Mouse (Mus musculus): ENCODE results near the gene Usp15. TPM values are rescaled to one million over a fixed set of nuclear protein-coding genes. Genes with fewer than 3 reads are reported as not detected.

Gene Usp15
- total and polyA plus RNA-seq, 3 experiments = 14.5 to 103 (median 86.4) TPM

DNA sequence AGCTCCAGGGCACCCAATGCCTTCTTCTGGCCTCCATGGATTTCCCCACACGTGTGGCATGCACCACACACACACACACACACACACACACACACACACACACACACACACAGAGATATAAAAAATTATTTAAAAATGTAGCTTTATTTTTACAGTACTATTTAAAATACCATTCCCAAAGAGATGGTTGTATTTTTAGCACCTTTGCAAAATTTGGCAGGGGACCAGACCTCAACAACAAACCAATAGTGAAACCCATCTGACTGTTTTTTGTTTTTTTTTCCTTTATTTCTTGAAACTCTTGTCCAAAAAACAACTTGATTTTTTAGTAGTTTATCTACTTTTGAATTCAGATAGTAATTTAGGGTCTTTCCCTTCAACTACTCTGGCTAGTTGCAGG lies 88.3 kb downstream of the Usp15 start:
- TF ChIP-seq EP300 (IDR thresholded peaks at IDR 0.05; ENCODE audit: insufficient read depth, low read depth, low read length) (no peak), CTCF (IDR thresholded peaks at IDR 0.05) (no peak), POLR2A (IDR thresholded peaks at IDR 0.05; ENCODE audit: insufficient read depth, low read depth, low read length) (no peak)
- no peak for DNase-seq
- Histone ChIP-seq H3K9ac (ENCODE audit: low read depth, low read length) (no peak overlapping the region), H3K4me1 (ENCODE audit: control insufficient read depth, insufficient read depth, low read length) (no peaks in the 10 kb centered on the region), H3K79me2 (replicated peaks; ENCODE audit: control insufficient read depth, insufficient read depth, low read length) (no peaks in the 10 kb centered on the region), H3K36me3 (ENCODE audit: control insufficient read depth, insufficient read depth, low read length) (no peaks in the 10 kb centered on the region), H3K4me3 (no peak overlapping the region), H3K27ac (no peak overlapping the region), H3K27me3 (ENCODE audit: control insufficient read depth, insufficient read depth, low read length) (no peaks in the 10 kb centered on the region)
- intact Hi-C loops (cut with DNase I) = no loop called here
- WGBS = 52% methylated on average over 1 of the region's 1 CpGs

DNA sequence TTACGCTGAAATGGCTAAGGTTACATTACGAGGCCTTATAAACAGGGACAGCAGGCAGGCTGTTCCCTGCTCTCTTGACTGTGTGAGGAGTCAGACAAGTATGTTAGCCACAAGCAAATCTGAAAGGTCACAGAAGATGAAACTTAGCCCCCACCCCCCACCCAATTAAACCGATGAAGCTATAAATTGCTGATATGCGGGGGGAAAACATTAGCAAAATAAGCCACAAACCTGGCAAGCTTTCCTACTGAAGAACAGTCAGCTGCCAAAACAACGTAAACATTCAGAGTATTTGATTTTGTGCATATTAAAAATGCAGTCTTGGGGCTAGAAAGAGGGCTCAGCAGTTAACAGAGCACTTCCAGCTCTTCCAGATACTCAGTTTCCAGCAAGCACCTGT lies 88.7 kb downstream of the Usp15 start:
- Histone ChIP-seq H3K4me3 (no peak overlapping the region), H3K4me1 (ENCODE audit: control insufficient read depth, insufficient read depth, low read length) (no peaks in the 10 kb centered on the region), H3K79me2 (replicated peaks; ENCODE audit: control insufficient read depth, insufficient read depth, low read length) (no peaks in the 10 kb centered on the region), H3K27me3 (ENCODE audit: control insufficient read depth, insufficient read depth, low read length) (no peaks in the 10 kb centered on the region), H3K36me3 (ENCODE audit: control insufficient read depth, insufficient read depth, low read length) (no peaks in the 10 kb centered on the region), H3K9ac (ENCODE audit: low read depth, low read length) (no peak overlapping the region), H3K27ac (no peak overlapping the region)
- no peak for DNase-seq
- no peak for TF ChIP-seq EP300 (IDR thresholded peaks at IDR 0.05; ENCODE audit: insufficient read depth, low read depth, low read length)
- TF ChIP-seq POLR2A (IDR thresholded peaks at IDR 0.05; ENCODE audit: insufficient read depth, low read depth, low read length) = no peak
- no peak for TF ChIP-seq CTCF (IDR thresholded peaks at IDR 0.05)
- intact Hi-C loops (cut with DNase I) = no loop called here
- 91% methylated on average over 5 of the region's 5 CpGs for WGBS

DNA sequence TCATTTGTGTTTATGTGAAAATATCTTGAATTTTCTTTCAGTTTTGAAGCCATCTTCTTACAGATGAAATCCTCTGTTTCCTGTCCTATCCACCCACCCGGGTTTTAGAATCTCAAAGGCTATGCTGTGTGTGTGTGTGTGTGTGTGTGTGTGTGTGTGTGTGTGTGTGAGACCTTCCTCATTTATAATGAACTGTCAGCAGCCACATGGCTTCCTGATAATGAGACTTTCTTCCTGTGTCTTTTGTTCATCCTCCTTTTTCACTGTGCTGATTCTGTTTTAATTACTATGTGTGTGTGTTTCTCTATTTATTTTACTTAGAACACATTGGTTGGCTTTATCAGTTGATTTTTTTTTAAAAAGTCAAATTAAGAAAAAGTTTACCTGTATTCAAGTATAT lies 95.5 kb downstream of the Usp15 start:
- no peak for DNase-seq
- H3K9ac ChIP-seq (ENCODE audit: low read depth, low read length) = no peak overlapping the region
- no peaks in the 10 kb centered on the region for H3K36me3 ChIP-seq (ENCODE audit: control insufficient read depth, insufficient read depth, low read length)
- no peak overlapping the region for H3K4me3 ChIP-seq
- intact Hi-C loops (cut with DNase I) = no loop called here
- no peaks in the 10 kb centered on the region for H3K4me1 ChIP-seq (ENCODE audit: control insufficient read depth, insufficient read depth, low read length)
- no peak overlapping the region for H3K27ac ChIP-seq
- TF ChIP-seq CTCF (IDR thresholded peaks at IDR 0.05) (no peak), EP300 (IDR thresholded peaks at IDR 0.05; ENCODE audit: insufficient read depth, low read depth, low read length) (no peak), POLR2A (IDR thresholded peaks at IDR 0.05; ENCODE audit: insufficient read depth, low read depth, low read length) (no peak)
- H3K79me2 ChIP-seq (replicated peaks; ENCODE audit: control insufficient read depth, insufficient read depth, low read length) = no peaks in the 10 kb centered on the region
- WGBS = 38% methylated on average over 1 of the region's 1 CpGs
- H3K27me3 ChIP-seq (ENCODE audit: control insufficient read depth, insufficient read depth, low read length) = no peaks in the 10 kb centered on the region

DNA sequence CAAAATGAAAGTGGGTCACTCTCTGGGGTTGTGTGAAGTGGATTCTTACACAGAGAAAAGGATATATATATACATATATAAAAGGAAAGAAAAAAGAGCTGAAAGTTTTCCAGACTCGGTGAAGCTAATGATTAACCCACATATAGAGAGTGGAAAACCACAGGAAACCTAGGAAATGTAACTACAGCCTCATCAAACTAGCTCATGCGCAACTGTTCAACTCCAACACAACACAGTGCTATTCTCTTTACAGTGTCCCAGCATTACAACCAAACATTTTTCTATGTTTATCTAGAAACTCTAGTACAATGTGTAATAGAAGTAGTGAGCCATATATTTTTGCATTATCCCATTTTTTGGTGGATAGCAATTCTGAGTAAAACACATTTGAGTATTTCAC lies 96.2 kb downstream of the Usp15 start:
- Histone ChIP-seq H3K27me3 (ENCODE audit: control insufficient read depth, insufficient read depth, low read length) (no peaks in the 10 kb centered on the region), H3K79me2 (replicated peaks; ENCODE audit: control insufficient read depth, insufficient read depth, low read length) (no peaks in the 10 kb centered on the region), H3K36me3 (ENCODE audit: control insufficient read depth, insufficient read depth, low read length) (no peaks in the 10 kb centered on the region), H3K4me1 (ENCODE audit: control insufficient read depth, insufficient read depth, low read length) (no peaks in the 10 kb centered on the region), H3K27ac (no peak overlapping the region), H3K4me3 (no peak overlapping the region), H3K9ac (ENCODE audit: low read depth, low read length) (no peak overlapping the region)
- no peak for DNase-seq
- 75% methylated on average over 2 of the region's 2 CpGs for WGBS
- TF ChIP-seq POLR2A (IDR thresholded peaks at IDR 0.05; ENCODE audit: insufficient read depth, low read depth, low read length) (no peak), CTCF (IDR thresholded peaks at IDR 0.05) (no peak), EP300 (IDR thresholded peaks at IDR 0.05; ENCODE audit: insufficient read depth, low read depth, low read length) (no peak)
- intact Hi-C loops (cut with DNase I) = no loop called here

DNA sequence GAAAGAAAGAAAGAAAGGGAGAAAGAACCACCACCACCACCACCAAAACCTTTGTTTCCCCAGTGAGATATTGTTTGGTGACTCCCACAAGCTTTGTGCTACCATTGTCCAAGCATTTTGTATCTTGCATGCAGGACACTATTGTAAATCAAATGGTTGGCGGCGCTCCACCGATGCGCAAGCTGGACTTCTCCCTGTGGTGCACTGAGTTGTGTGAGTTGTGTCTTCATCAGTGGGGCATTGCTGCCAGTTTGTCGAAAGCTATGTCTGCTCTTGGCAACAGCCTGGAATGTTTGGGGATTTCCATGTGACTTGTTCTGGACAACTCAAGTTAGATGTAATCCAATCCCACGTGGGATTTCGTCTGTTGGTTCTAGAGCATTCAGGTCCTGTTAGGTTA lies 102.3 kb downstream of the Usp15 start:
- H3K9ac ChIP-seq (ENCODE audit: low read depth, low read length) = no peak overlapping the region
- TF ChIP-seq EP300 (IDR thresholded peaks at IDR 0.05; ENCODE audit: insufficient read depth, low read depth, low read length) (no peak), POLR2A (IDR thresholded peaks at IDR 0.05; ENCODE audit: insufficient read depth, low read depth, low read length) (no peak), CTCF (IDR thresholded peaks at IDR 0.05) (no peak)
- no peak overlapping the region for H3K4me3 ChIP-seq
- no peaks in the 10 kb centered on the region for H3K27me3 ChIP-seq (ENCODE audit: control insufficient read depth, insufficient read depth, low read length)
- no peaks in the 10 kb centered on the region for H3K36me3 ChIP-seq (ENCODE audit: control insufficient read depth, insufficient read depth, low read length)
- intact Hi-C loops (cut with DNase I) = loop anchor here (5.0 kb wide), 3 partner anchors 52 to 542 kb away; no protein-coding TSS in a partner anchor
- H3K4me1 ChIP-seq (ENCODE audit: control insufficient read depth, insufficient read depth, low read length) = no peaks in the 10 kb centered on the region; the same call in 1 of the 2 replicates
- no peaks in the 10 kb centered on the region for H3K79me2 ChIP-seq (replicated peaks; ENCODE audit: control insufficient read depth, insufficient read depth, low read length)
- WGBS = 70% methylated on average over 7 of the region's 7 CpGs
- H3K27ac ChIP-seq = no peak overlapping the region
- no peak for DNase-seq

DNA sequence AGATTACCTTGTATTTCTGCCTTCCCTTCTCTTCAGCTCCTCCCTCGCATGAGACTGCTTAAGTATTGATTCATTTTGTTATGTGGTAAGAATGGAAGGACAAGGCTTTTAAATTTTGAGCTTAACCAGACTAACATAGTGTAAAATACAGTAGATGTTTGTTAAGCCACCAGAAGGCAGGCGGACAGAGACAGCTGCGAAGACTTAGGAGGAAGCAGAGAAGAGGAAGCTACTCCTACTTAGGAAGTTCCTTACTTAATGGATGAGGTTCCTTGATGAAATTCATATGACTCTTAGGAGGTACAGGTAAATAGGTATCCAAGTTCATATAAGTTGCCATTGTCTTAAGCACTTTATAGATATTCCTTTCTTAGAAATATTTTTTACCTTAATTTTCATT lies 104.2 kb downstream of the Usp15 start:
- no peak for TF ChIP-seq CTCF (IDR thresholded peaks at IDR 0.05)
- TF ChIP-seq POLR2A (IDR thresholded peaks at IDR 0.05; ENCODE audit: insufficient read depth, low read depth, low read length) = no peak
- TF ChIP-seq EP300 (IDR thresholded peaks at IDR 0.05; ENCODE audit: insufficient read depth, low read depth, low read length) = no peak
- intact Hi-C loops (cut with DNase I) = loop anchor here (5.0 kb wide), 3 partner anchors 50 to 540 kb away; no protein-coding TSS in a partner anchor
- DNase-seq = no peak
- Histone ChIP-seq H3K36me3 (ENCODE audit: control insufficient read depth, insufficient read depth, low read length) (no peaks in the 10 kb centered on the region), H3K79me2 (replicated peaks; ENCODE audit: control insufficient read depth, insufficient read depth, low read length) (no peaks in the 10 kb centered on the region), H3K4me3 (no peak overlapping the region), H3K27ac (no peak overlapping the region), H3K4me1 (ENCODE audit: control insufficient read depth, insufficient read depth, low read length) (no peaks in the 10 kb centered on the region; the same call in 1 of the 2 replicates), H3K27me3 (ENCODE audit: control insufficient read depth, insufficient read depth, low read length) (no peaks in the 10 kb centered on the region), H3K9ac (ENCODE audit: low read depth, low read length) (no peak overlapping the region)
- 35% methylated on average over 3 of the region's 3 CpGs for WGBS
